Mouse (Mus musculus): ENCODE measurements at regions not wholly inside any gene's neighbourhood (a gene's known extent, or its start where the extent isn't known, plus 50 kb on each side); places are given as distances from the start of the nearest gene placed in this dataset.

DNA sequence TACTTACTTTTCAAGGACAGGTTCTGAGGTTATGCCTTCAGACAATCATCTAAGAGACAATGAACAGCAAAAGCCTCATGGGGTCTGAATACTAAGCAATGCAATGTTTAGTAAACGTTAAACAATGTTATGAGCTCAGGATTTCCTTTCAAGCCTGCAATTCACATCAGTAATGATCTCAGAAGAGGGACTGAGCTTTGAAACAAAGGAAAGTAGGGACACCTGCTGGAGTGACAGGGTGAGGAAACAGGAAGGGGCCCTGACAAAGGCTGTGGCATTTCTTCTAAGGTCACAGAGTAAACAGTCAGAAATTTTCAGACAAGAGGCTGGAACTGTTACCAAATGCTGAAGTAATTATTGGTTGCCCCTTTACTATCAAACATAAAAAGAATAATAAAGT lies 610.0 kb downstream of the Dach1 start:
- peaks cover 4% of the 10 kb centered on the region for H3K27me3 ChIP-seq
- TF ChIP-seq CTCF (IDR thresholded peaks at IDR 0.05) = peak; percentile 32
- ChIA-PET POLR2A (no interaction called here), CTCF (interaction anchor here (1.0 kb wide), 1 partner anchor 12 kb away, joined by 3 read pairs; no protein-coding TSS in a partner anchor)
- in situ Hi-C loops (cut with MboI; ENCODE audit: low pct_unique_long_range_greater_than_20kb) = loop anchor here (25.0 kb wide), 2 partner anchors 597 to 1453 kb away; no protein-coding TSS in a partner anchor
- no peak for ATAC-seq
- DNase-seq (ENCODE audit: low read depth, low spot score) = no peak

DNA sequence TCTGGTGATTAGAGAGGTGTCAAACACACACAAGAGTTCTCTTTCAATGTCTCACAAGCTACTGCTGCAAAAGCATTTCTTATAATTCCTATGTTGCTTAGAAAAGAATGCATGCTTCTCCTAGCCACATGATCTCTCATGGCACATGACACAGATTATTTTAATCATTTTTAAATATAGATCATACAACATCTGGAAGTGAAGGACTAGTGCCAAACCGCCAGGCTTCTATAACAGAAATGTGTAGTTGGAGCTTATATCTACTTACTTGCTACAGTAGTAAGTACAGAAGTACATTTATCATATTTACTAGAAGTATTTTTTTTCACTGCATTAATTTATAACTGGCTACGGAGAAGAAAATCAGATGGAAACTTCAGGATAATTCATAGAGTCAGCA lies 611.3 kb downstream of the Dach1 start:
- ATAC-seq (no peak), DNase-seq (ENCODE audit: low read depth, low spot score) (no peak)
- ChIA-PET CTCF (no interaction called here), POLR2A (no interaction called here)
- H3K27me3 ChIP-seq = peaks cover 4% of the 10 kb centered on the region
- TF ChIP-seq CTCF (IDR thresholded peaks at IDR 0.05) = no peak
- in situ Hi-C loops (cut with MboI; ENCODE audit: low pct_unique_long_range_greater_than_20kb) = loop anchor here (25.0 kb wide), 2 partner anchors 596 to 1454 kb away; no protein-coding TSS in a partner anchor

DNA sequence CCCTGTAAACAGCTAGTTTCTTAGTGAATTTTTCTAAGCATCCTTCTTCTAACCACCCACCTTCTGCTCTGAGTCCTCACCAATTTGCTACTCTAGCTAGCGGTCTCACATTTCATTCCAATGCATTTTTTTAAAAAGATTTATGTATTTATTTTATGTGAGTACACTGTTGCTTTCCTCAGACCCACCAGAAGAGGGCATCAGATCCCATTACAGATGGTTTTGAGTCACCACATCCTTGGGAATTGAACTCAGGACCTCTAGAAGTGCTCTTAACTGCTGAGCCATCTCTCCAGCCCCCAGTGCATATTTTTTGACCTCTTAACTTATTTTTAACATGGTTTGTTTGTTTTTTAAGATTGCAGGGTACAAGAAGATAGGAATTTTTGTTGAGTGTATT lies 611.7 kb downstream of the Dach1 start:
- in situ Hi-C loops (cut with MboI; ENCODE audit: low pct_unique_long_range_greater_than_20kb) = loop anchor here (25.0 kb wide), 2 partner anchors 596 to 1454 kb away; no protein-coding TSS in a partner anchor
- no peak for ATAC-seq
- POLR2A ChIA-PET = no interaction called here

DNA sequence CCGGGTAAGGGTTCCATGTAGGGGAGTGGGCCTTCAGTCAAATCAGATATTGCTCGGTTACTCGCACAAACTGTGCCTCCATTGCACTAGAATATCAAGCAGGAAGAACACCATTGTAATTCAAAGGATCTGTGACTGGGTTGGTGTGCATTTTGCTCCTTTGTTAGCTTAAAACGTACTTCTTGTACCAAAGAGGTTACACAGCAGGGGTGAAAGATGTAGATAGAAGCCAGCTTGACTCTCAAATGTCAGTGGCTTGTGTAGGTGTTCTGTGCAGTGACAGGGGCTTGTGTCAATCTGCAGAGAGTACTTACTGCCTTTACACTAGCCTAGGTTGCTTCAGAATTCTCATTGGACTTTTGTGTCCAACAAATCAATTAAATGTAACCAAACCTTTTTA lies 623.3 kb downstream of the Dach1 start:
- no peak for TF ChIP-seq CTCF (IDR thresholded peaks at IDR 0.05)
- ChIA-PET CTCF (no interaction called here), POLR2A (no interaction called here)
- ATAC-seq = no peak
- no peaks in the 10 kb centered on the region for H3K27me3 ChIP-seq
- in situ Hi-C loops (cut with MboI; ENCODE audit: low pct_unique_long_range_greater_than_20kb) = no loop called here
- DNase-seq (ENCODE audit: low read depth, low spot score) = no peak

More for the DNA sequence above, 611.7 kb downstream of the Dach1 start:
- no peak for DNase-seq (ENCODE audit: low read depth, low spot score)
- peaks cover 4% of the 10 kb centered on the region for H3K27me3 ChIP-seq
- CTCF ChIA-PET = no interaction called here
- peak; percentile 59 for TF ChIP-seq CTCF (IDR thresholded peaks at IDR 0.05)

DNA sequence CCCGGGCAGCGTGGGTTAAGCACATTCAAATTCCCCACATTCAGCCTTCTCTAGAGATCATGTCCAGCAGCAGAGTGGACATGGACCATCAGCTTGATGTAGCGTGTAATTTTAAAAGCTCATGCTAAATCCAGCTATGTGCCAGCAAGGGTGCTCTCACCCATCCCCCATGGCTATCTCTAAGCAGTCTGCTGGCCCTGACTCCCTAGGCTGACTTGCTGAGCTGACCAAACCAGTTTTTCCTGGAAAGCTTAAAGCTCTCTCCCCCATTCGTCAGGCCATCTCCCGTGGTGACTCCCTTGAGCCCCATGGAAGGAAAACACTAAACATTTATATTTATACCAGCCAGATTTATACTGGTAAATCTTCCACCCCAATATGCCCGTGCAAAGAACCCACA lies 625.3 kb downstream of the Dach1 start:
- no peaks in the 10 kb centered on the region for H3K27me3 ChIP-seq
- no peak for ATAC-seq
- TF ChIP-seq CTCF (IDR thresholded peaks at IDR 0.05) = no peak
- ChIA-PET CTCF (no interaction called here), POLR2A (no interaction called here)
- DNase-seq (ENCODE audit: low read depth, low spot score) = no peak
- in situ Hi-C loops (cut with MboI; ENCODE audit: low pct_unique_long_range_greater_than_20kb) = no loop called here

DNA sequence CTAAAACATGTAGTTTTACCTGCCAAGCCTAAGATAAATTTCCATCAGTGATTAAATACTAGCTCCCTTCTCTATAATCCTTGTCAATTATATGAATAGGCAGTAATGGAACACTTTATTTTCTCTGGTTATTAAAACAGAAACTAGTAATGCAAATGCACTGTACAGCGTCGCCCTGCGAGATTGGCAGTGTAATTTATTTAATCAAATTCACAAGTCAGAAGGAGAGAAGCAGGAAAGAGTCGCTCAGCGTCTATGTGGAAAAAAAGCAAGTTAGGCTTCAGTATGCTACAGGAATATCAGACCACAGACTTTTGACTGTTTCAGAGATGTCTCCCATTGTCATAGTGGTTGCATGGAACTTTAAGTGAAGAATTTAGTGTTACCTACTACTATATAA lies 632.6 kb downstream of the Dach1 start:
- ChIA-PET CTCF (no interaction called here), POLR2A (no interaction called here)
- no peaks in the 10 kb centered on the region for H3K27me3 ChIP-seq
- no peak for ATAC-seq
- no peak for TF ChIP-seq CTCF (IDR thresholded peaks at IDR 0.05)
- DNase-seq (ENCODE audit: low read depth, low spot score) = no peak
- in situ Hi-C loops (cut with MboI; ENCODE audit: low pct_unique_long_range_greater_than_20kb) = no loop called here

DNA sequence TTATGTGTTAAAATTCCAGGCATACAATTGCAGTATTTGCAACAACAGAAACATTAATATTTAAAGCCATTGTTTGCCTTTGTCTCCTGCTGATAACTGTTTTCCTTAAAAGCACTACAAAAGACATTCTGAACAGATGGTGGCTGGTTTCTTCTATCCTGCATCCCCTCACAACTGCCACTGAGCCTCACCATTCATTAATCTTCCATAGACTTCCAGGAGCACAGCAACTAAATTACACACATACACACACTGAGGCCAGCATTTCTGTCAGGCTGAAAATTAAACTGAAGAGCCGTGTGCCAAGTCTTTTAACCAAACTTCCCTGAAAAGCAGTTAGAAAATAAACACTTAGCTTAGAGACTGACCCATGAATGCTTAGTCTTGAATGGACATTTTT lies 658.2 kb downstream of the Dach1 start:
- TF ChIP-seq CTCF (IDR thresholded peaks at IDR 0.05) = no peak
- ATAC-seq = no peak
- in situ Hi-C loops (cut with MboI; ENCODE audit: low pct_unique_long_range_greater_than_20kb) = no loop called here
- CTCF ChIA-PET = no interaction called here
- POLR2A ChIA-PET = no interaction called here
- no peaks in the 10 kb centered on the region for H3K27me3 ChIP-seq
- DNase-seq (ENCODE audit: low read depth, low spot score) = no peak

DNA sequence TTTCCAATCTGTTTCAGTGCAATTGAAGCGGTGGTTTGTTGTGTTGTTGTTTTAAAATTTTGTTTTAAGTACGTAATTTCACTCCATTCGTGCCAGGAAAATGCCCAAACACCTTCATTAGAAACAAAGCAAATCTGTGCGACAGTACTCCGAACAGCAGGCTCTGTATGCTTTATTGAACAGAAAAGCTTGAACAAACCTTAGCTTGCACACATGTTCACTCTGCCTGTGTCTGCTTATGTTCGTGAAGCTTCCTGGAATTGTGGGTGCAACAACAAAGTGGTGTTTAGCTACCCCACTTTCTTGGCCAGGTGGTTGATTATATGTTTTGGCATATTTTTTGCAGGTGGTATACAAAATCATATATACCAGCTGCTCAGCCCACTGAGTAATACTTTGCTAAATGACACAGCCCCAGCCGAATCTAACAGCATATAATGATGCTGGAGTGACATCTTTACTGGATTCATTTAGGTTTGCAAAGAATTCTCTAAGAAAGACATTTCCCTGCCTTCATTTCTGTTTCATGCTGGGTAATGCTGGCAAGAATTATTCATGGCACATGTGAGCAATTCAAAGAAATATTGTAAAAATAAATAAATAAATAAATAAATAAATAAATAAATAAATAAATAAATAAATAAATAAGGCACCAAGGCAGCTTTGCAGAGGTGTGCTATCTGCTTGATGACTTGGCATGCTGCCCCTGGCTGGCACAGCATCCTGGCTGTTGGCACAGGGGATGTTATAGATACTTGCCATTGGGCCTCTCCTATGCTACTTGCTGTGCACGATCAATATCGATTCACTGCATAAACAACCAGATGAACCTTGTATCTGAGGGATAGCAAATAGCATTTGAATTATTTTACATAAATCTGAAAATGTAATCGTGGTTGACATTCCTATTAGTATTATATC lies 679.9 kb downstream of the Dach1 start:
- ChIA-PET CTCF (no interaction called here), POLR2A (no interaction called here)
- ATAC-seq (no peak), DNase-seq (ENCODE audit: low read depth, low spot score) (no peak)
- in situ Hi-C loops (cut with MboI; ENCODE audit: low pct_unique_long_range_greater_than_20kb) = no loop called here
- no peak for TF ChIP-seq CTCF (IDR thresholded peaks at IDR 0.05)
- no peaks in the 10 kb centered on the region for H3K27me3 ChIP-seq

DNA sequence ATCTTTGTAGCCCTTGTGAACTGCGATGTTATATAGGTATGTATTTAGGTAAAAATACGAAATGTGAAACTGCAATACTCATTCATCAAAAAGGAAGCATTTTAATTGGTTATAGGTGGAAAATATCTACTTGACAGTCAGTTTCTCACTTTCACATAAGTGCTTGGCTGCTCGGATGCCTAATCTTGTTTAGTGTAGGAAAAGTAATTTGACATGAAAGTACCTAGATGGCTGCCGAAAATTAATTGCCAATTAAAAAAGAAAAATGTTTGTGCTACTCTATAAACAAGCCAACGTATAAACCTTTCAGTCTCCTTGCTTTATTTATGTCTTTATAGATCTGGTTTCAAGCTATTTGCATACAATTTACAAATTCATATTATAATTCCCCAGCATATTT lies 691.3 kb downstream of the Dach1 start:
- in situ Hi-C loops (cut with MboI; ENCODE audit: low pct_unique_long_range_greater_than_20kb) = no loop called here
- ATAC-seq = no peak

DNA sequence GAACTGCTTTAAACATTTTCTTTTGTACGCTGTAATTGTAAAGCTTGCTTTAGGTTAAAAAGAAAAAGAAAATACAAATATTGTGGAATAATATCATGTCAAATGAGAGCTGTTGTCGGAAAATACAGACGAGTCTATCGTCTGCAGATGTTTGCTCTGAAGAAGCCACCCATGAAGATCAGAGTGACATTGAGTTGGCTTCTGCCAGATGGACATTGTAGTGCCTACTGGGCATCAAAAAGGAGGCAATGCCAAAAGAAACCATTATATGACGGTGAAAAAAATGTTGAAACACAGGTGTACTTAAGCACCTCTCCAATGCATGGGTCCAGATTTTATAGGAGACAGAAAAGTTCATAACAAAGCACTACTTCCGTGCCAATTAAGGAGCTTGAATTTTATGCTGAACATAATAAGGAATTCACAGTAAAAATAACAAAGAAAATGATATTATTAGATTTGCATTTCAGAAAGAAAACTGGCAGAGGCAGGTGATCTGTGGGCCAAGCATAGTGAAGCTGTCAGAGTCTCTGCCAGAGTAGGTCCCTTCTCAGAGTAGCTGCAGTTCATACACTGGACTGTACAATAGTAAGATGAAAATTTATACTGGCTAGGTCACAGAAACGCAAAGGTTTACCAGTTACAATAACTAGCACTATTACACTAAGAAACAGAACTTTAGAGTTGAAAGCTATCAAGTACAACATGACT lies 718.9 kb downstream of the Dach1 start:
- in situ Hi-C loops (cut with MboI; ENCODE audit: low pct_unique_long_range_greater_than_20kb) = no loop called here

More for the DNA sequence above, 691.3 kb downstream of the Dach1 start:
- ChIA-PET POLR2A (no interaction called here), CTCF (no interaction called here)
- no peaks in the 10 kb centered on the region for H3K27me3 ChIP-seq
- no peak for DNase-seq (ENCODE audit: low read depth, low spot score)
- TF ChIP-seq CTCF (IDR thresholded peaks at IDR 0.05) = no peak

DNA sequence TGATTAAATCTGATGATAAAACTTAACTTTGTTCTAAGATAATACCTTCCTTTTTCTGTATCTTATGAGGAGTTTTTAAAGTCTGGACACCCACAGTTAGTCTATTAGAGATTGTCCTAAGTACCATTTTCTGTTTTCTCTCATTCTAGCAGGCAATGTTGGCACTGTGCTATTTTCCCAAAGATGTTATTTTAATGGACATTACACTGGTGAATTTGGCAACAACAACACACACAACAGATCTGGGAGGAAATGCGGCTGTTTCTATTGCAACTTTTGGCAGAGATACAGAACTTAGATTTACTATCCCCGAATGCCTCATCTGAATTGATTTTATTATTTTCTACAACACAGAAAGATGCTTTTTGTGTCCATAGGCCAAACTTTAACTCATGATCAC lies 720.9 kb downstream of the Dach1 start:
- DNase-seq (ENCODE audit: low read depth, low spot score) = no peak
- in situ Hi-C loops (cut with MboI; ENCODE audit: low pct_unique_long_range_greater_than_20kb) = no loop called here
- H3K27me3 ChIP-seq = no peaks in the 10 kb centered on the region
- ChIA-PET POLR2A (no interaction called here), CTCF (no interaction called here)
- ATAC-seq = no peak
- TF ChIP-seq CTCF (IDR thresholded peaks at IDR 0.05) = no peak

More for the DNA sequence above, 718.9 kb downstream of the Dach1 start:
- H3K27me3 ChIP-seq = no peaks in the 10 kb centered on the region
- DNase-seq (ENCODE audit: low read depth, low spot score) = no peak
- ATAC-seq = no peak
- TF ChIP-seq CTCF (IDR thresholded peaks at IDR 0.05) = no peak
- ChIA-PET CTCF (no interaction called here), POLR2A (no interaction called here)

Measured in Patski (cell line).